Mouse (Mus musculus) cerebellum, postnatal 25 days (tissue): ENCODE results near the gene Emcn.
A peak's percentile ranks its signal among the peaks of the same experiment; 100 is the strongest.

ENCODE experiments used
- DNase-seq, 2 experiments: peaks; one replicate each; pipeline ENCODE4 v3.0.0; 2021; ENCODE audit warnings: mixed read lengths in 2 of 2

Emcn gene

DNA sequence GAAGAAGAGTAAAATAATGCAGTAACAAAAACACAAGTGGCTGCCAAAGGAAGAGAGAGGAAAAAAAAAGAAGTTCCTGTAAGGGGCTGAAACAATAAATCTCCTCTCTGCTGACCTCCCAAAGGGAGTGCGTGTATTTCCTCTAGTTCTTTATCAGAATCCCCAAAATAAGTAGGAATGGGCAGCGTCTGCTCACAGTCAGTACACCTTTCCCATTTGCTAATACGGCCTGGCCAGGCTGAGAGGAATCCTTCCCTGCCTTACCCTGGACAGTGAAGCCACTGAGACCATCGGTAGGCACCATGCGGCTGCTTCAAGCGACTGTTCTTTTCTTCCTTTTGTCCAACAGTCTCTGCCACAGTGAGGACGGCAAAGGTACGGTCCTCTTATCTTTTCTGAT, at the start of gene Emcn:
Gene Emcn (plus strand): TSS at position 130 of the 400 bp plus-strand sequence.
- DNase-seq: no peak

DNA sequence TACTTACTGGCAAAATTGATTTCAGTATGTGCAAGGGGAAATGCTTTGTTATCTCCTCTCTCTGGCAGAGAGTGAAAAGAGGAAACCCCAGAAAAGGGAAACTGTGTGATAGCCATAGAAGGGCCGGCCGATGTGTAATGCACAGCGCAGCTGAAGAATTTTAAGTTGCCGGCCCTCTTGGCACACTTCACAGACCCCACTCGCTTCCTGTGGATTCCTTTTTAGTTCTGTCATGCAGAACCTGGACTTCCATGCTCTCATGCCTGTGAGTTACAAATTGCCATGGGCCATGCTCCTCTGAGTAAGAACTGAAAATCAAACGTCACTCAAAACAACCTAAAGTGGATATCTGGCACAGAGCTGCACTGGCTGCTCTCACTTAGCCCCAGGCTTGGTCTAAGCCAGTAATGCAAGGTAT, 47.7 kb upstream of the Emcn start:
- DNase-seq: no peak

DNA sequence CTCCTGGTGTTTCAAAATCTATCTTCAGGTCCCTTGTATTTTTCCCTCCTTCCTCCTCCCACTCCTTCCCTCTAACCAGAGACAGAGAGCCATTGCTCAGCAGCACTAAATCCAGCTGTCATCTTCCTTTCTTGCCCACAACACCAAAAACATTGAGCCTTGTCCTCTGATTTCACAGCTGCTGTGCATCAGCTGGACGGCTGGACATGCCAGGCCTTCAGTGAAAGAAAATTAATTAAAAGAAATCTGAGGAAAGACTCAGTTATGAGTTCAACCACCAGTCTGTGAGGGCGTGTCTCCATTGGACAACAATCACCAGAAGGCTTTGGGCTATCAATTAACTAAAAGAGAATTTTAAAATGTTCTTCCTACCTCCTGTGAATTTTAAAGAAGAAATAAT, 42.6 kb upstream of the Emcn start:
- no peak for DNase-seq

DNA sequence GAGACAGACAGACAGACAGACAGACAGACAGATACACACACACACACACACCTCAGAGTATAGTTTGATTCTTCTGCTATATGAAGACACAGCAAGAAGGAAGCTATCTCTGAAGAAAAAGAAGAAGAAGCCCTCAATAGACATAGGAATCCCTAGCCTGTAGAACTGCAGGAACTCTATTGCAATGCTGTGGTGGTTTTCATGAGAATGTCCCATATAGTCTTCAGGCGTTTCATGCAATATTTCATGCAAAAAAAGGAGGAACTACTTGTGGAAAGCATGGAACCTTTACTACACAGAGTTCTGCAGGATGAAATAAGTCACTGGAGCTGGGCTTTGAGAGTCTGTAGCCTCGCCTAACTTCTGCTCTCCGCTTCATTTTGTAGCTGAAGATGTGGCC, 40.7 kb upstream of the Emcn start:
- no peak for DNase-seq

DNA sequence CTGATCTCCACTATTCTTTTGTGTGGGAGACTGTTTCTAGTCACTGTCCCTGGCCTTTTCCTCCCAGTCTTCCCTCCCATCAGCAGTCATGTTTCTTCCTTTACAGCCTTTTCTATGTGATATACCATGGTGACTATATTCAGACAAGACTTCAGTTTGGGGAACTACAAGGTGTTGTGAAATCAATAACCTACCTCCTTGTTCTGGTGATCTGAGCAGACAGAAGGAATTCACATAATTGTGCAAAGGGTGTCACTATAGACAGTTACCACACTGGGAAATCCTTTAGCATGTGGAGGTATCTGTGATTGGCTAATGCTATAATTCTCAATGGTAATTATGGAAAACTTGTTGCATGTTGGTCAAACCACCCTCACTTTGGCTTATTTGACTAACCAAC, 39.7 kb upstream of the Emcn start:
- no peak for DNase-seq

DNA sequence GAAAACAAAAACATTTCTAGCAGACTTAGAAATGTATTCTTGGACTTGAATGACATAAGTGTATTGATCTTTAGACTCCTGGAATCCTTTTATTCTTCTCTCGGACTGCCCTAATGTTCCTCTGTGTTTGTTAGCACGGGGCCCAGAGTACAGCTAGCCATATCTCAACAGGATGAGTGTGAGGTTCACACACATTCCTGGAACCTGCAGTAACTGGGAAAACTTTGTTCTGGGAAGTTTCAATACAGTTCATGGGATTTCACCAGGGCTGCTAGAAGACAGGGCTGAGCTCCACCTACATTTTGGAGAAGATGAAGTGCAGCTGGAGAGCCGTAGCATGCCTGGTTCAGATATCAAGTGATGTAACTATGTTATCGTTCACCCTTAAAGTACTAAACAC, 38.1 kb upstream of the Emcn start:
- DNase-seq: no peak

DNA sequence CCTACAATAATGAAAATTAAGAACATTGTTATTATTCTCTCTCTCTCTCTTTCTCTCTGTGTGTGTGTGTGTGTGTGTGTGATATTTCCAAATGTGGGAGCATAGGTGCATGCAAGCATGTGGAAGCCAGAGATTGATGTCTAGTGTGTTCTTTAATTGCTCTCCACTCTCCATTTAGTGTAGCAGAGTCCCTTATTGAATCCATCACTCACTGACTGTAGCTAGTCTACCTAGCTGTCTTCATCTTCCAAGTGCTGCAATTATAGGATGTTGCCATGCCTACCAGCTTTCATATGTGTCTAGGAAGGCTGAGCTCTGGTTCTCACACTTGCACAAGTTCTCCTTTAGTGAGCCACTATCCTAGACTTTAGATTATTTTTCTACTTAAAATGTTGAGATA, 30.9 kb upstream of the Emcn start:
- no peak for DNase-seq

DNA sequence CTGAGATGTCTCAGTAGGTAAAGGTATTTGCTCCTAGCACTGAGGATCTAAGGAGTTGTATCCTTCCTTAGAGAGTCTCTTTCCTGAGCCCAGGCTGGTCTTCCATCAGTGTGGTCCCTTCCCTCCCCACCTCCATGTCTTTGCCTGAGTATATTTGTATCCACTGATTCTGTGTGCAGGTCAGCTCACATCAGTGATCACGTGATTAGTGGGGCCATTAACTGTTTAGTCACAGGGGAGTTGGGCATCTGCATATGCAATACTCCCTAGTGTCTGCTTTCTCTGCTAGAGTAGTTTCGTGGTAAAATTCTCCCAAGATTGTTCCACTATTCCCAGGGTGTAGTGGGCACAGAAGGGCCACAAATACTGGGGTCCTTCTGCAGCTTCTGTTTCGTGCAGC, 28.3 kb upstream of the Emcn start:
- DNase-seq: no peak

DNA sequence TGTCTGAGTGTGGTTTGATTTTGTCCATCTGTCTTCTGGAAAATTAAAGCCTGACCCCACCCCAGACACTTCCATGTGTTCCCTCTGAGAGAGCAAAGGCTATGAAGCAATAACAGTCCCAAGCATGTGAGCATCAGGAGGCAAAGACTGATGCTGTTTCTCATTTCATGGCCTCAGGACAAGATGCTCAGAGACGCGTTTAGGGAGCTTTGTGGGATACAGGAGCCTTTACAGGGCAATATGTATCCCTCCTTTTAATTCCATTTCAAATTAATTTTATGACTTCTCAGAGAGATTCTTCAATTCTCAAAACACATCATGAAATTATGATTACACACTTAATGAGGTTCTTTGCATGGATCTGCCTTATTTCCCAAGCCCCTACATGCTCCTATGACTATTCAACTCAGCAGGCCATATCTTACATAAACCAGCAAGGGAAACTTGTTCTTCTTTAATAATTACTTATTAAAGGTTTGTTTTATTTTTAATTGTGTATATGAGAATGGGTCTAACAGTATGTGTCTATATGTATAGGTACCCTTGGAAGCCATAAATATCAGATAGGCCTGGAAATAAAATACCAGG, 27.0 kb upstream of the Emcn start:
- DNase-seq: no peak

DNA sequence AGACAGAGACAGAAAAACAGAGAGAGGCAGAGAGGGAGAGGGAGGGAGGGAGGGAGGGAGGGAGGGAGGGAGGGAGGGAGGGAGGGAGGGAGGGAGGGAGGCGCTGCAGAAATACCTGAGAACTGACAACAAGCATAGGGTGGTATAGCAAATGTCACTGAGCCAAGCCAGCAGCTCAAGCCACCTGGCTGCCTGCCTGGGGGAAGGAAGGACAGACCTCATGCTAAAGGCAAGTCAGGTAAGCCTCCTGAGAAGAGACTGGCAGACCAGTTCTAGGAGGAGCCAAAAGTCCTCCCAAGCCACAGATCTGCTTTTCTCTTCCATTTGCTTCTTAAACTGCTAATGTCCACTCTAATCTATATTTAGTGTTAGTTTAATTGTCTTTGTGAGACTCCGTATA, 22.5 kb upstream of the Emcn start:
- DNase-seq: peak; percentile 30 to 54

DNA sequence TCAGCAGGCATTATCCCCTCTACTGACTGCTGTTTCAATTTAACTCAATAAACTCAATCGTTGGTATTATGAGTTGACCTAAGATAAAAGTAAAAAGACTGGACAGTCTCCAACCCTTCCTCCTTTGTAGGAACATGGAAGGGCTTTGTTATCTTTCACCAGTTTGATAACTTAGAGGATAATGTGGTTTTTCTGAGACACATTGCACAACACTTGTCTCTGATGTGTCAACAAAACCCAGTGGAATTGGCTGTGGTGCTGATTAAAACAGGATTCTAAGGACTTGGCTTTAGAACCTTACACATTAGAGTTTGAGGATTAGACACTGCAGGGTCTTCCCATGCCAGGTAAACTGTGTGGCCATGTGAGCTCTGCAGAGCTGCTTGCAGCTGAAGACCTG, 20.9 kb upstream of the Emcn start:
- DNase-seq: no peak

DNA sequence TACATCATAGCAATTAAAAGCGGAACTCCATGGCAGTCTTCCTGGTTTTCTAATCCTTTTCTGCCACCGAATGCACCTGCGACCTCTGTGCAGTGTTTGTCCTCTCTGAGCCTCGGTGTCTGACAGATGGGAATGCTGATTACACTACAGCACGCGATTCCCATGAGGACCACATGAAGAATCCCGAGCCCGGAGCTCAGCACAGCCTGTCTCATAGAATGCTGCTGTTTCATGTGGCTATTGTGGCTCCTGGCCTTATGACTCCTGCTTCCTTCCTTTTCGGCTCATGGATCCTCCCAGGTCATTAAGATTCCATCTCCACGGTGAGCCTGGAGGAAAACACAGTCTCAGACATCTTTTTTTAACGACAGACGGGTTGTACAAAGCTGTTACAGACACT, 18.6 kb upstream of the Emcn start:
- DNase-seq: peak; percentile 34 to 37

DNA sequence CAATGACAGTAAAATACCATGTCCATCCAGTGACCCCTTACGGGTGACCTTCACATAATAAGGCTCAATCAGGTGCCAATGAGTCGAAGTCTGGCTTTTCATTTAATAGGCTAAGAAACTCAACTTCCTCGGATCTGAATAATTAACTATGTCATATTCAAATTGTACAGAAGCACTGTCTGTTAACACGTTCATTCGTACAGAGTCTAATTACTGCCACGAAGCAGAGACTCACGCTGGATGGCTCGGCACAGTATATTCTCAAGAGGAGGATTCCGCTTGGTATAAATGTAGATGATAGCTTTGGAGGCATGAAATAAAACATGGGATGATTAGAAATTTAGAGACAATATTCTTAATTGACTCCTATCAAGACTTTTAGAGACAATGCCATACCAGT, 11.0 kb upstream of the Emcn start:
- DNase-seq: no peak

DNA sequence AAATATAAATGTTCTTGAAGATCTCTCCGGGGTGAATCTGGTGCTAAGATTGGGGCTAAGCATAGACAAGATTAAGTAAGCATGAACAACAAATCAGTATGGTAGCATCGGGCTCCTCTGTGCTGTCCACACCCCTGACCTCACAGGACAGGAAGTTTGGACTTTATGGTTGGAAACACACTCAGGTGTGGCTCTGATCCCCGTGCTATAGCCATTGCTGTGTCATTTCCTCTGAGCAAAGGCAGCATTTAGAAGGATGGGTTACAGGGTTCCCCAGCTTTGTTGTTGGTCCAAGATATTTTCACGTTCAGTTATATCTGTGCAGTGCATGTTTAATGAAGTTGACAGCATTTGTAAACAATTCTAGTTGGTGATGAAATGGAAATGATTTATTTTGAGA, 9.9 kb upstream of the Emcn start:
- no peak for DNase-seq

DNA sequence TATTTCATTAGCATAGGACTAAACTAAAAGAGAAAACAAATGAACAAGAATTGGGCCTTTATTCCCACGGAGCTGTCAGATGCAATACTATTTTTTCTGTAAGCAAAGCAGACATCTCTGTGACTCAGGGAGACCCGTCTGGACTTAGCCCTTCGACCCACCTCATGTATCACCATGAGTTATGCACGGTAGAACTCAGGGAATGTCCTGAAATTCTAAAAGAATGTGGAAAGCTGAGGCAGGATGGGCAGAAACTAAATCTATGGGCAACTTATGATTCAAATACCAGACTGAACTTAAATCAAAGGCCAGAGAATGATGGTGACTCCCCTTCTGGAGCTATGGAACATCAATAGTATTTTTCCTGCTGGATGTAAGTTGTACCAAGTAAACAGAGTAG, 8.3 kb upstream of the Emcn start:
- no peak for DNase-seq

DNA sequence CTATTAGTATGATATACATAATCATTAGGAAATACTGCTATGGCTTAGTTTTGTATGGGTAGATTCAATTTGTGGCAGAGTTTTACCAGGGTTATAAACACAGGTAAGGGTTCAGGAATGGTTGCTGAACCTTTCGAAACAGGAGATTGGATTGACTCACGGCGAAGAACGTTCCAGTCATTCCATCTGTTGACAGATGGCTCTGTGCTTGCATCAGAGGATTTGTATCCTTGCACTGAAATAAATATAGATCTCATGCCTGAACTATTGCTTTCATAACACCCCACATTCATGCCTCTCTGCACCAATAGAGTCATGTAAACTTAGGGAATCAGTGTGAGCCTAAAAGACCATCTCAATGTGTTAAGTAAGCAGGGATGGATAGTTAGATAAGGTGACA, 4.9 kb upstream of the Emcn start:
- peak in 1 of 2 experiments; percentile 38 for DNase-seq

DNA sequence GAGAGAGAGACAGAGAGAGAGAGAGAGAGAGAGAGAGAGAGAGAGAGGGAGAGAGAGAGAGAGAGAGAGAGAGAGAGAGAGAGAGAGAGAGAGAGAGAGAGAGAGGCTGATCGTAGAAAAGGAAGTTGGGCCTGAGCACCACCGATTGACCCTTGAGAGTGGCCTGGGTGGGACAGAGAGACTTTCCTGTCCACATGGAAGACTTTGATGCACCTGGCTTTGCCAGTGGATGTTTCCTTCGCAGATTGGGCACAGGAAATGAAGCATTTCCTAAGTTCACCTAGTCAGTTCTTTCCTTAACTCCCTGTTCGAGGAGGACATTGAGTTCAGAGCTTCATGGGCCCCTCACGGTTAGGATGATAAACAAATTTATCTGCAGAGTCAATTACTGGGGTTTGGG, 2.6 kb downstream of the Emcn start:
- no peak for DNase-seq

DNA sequence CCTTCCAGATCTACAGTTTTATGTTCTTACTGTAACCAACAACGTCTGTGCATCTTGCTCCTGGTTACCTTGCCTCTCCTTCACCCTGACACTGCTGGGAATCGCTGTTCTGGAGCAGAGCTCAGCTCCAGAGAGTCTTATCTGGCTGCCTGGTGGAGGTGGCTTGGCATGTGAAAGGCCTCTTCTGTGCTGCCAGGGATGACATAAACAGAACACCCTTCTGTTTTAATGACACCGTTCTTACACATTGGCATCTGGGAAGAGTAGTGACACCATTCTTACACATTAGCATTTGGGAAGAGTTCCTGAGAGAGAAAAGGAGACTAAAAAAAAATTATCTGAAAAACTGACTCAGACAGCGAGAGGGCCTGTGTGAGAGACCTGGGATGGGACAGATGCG, 11.0 kb downstream of the Emcn start:
- no peak for DNase-seq

DNA sequence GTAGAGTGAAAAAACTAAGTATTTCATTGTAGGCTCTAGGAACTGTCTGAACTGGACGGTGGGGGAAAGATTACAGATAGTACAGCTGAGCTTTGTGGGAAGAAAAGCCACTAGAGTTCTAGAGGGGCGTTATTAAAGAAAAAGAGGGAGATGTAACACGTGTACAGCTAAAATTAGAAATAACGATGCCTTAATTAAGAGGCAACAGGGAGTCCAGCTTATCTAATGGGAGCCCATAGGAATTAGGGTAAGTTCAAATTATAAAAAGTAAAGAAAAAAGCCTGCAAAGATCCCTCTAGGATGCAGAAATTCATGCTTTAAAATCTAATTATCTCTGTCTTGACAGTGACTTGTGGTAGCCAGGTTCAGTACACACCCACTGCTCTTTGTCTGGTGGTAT, 15.8 kb downstream of the Emcn start:
- no peak for DNase-seq

DNA sequence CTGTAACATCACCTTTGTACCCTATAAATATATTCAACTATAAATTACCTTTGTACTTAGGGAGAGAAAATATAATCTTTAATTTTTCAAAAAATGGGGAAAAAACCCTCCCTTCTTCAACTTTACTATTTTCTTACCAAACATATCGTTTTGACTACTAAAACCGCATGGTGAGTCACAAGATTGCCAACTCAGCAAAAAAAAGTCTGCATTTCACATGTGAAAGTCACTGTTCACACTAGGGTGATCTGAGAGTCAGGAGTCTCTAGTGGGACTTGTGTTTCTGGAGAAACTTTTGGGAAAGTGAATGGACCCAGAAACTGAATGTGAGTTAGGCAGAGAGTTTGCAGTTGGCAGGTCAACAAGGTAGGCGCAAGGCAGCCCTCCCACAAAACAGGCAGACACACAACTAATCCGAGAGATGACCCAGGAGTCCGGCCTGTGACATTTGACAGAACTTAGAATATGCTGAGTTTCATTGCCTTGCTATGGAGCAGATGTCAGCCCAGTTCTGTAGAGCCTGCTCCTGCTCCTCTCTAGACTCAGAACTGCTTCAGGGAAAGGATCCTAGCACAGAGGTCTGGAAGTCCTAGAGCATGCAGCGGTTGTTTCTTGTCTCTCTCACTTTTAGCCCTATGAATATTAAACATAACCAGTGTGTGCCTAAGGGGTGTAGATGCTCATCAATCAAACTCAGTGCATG, 26.4 kb downstream of the Emcn start:
- peak; percentile 44 to 64 for DNase-seq

DNA sequence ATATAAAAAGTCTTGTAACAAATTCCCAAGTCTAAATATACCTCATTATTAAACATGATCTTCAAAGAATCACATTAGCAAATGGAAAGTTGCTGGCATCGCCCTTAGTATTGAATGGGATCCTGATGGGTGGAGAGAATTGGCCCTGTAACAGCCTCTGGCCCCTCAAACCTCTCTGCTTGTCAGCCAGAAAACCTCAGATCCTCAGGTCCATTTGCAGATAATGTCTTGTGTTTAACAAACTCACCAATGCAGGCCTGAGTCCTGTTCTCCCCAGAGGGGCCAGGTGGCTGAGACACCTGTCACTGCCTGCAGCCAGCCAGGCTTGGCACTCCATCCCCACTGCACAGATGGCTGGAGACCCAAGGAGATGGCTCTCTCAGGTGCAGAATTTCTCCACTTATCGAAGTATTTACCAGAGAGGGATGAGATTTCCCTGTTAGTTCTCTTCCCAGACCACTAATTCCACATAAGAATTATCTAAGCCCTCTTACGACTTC, 27.0 kb downstream of the Emcn start:
- peak; percentile 98 to 99 for DNase-seq

DNA sequence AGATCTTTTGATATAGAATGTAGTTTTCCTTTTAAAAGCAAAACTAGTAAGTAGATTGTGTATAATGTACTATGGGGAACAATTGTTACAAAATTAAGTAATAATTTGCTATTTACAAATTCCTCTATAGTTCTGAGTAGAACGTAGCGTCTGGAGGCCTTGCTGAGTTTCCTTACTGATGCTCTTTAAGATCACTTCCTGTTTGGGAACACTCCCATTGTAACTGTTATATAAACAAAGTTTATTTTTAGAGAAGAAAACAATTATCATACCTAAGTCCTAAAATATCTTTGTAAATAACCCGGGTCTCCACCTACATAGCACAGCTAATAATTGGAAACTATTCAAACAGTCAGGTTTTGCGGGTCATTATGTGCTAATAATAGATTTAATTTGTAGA, 32.0 kb downstream of the Emcn start:
- DNase-seq: no peak

DNA sequence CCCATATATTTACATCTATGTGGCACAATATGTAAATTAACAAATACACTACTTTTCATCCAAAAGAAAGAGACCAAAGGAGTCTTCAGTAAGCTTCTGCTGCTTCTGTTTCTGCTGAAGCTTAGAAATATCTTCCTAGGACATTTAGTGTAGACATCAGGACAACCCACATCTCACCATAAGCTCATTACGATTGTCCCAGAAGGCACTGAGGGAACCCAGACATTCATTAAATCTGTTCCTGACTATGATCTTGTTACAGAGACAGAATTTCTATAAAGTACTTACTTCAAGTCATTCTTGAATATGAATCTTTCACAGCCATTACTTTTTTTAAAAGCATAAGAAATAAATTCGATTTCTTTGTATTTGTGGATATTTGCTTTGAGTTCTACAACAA, 41.4 kb downstream of the Emcn start:
- DNase-seq: no peak

DNA sequence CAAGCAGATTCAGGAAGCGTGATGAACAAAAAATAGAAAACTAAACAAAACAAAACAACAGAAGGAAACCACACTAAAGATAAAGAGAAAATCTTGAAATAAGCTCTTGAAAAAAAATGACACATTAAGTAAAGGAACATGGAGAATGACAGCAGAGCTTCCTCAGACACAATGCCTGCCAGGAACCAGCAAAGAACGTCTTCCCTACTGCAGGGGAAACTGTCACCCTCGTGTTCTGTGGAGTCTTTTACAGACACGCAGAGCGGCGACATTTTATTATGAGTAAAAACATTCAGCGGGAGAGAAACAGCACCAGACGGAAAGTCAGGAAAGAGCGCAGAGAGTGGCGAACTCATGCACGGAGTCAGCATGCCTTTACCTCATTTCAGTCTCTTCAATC, 54.7 kb downstream of the Emcn start:
- DNase-seq: no peak
